Mouse (Mus musculus): ENCODE results near the gene Tceal3.

- TF ChIP-seq CTCF (IDR thresholded peaks at IDR 0.05; ENCODE audit: insufficient read depth, low read depth, low read length) (no peak), POLR2A (IDR thresholded peaks at IDR 0.05; ENCODE audit: insufficient read depth, low read depth, low read length) (no peak)
These were observed 78.2 kb downstream of the Tceal3 start for GRCm38 (mm10) chrX:136668794-136669193.

Measured in olfactory bulb, adult 2 months (tissue).